Mouse (Mus musculus) liver, adult (tissue): ENCODE results near the gene Gm4756.

Source experiments
- GATA4 ChIP-seq: IDR thresholded peaks from 2 replicates; pipeline ENCODE4 v1.6.1; 2014; ENCODE audit warnings: mild to moderate bottlenecking, low read length; ENCODE audit not compliant: insufficient replicate concordance

The Gm4756 gene

DNA sequence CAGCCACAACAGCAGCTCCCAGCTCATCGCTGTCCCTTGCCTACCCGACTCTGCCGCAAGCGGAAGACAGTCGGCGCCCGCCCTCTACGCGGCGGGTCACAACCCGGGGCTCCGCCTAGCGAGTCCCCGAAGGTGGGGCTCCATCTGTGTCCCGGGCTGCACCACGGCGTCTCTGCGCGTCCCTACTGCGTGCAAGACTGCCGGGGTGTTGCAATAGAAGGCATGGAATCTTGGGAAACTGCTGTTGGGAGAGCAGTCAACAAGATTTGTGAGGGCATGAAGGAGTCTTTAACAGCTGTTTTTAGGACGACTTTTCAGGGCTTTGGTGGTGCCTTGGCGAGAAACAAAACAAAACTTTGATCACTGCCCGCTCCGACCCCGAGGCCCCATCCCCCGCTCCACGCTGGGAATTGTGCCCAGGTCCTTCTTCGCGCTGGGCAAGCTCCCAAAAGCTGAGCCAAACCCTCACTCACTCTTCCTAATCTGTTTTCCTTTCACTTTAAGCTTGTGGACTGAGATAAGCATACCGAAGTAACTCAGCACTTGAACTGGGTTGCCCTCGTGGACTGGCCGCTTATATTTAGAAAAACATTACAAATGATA is 15.4 kb upstream of the Gm4756 start, which contains the start of gene Dhrs7:
Gene Dhrs7 (minus strand): TSS at position 175 of the 603 bp plus-strand sequence.
- peak; percentile 88 for TF ChIP-seq GATA4

DNA sequence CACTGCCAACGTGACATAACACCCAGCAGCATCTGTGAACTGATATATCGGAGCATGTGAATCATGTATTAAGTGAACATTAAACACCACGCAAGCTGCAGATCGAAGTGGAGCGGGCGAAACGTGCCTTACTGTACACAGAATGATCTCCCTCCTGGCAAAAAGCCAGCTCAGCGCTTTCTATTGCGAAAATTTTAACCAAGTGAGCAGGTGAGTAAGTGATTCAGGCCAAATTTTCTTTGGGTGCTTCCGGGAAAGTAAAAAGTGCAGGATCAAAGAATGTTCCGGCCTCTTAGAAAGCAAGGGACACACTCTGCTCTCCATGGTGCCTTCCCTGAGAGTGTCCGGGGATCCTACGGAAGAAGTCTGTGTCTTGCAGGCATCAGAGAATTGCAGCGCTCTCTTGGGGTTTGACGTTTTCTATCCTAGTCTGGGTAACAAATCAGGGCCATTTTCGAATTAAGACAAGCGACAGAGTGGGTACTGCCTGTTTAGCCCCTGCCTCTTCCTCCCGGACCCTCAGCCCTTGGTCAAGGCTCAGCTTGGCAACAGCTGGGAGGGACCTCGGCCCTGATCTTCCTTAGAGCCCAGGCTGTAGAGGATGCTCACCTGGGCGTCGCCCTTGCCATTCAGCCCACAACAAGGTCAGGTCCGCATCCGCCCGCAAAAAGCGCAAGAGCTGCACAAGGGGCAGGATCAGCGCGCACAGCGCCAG is 14.7 kb upstream of the Gm4756 start:
- no peak for TF ChIP-seq GATA4

DNA sequence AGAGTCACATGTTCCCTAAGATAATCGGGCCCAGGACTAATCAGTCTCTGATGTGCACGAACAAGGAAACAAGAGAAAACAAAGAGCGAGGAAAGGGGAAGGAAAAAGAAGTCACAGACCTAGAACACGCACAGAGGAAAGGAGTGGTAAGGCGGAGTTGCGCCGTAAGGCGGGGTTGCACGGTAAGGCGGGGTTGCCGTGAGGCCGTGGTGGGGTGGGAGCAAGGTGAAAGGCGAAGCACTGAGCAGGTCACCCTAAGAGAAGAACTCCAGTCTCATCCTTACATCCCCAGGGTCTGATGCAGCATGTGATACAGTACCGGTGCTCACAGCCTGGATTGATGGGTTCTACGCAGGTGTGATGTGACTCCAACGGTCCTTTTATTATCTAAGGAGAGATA is 6.3 kb upstream of the Gm4756 start:
- TF ChIP-seq GATA4 = no peak

DNA sequence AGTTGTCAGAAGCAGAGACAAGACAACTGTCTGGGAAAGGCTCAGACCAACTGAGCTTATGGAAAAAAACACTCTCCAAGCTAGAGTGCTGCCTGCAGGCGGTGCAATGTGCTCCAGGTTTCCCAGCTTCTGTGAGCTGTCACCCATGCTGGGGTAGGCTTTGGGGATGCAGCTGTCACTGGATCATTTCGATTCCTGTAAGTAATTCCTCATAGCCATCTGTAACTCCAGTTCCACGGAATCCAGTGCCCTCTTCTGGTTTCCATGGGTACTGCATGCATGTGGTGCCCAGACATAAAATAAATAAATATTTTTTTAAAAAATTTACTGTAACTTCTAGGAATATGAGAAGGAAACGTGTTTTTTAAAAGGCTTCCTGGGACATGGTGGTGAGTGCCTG is 5.2 kb upstream of the Gm4756 start:
- TF ChIP-seq GATA4 = no peak

DNA sequence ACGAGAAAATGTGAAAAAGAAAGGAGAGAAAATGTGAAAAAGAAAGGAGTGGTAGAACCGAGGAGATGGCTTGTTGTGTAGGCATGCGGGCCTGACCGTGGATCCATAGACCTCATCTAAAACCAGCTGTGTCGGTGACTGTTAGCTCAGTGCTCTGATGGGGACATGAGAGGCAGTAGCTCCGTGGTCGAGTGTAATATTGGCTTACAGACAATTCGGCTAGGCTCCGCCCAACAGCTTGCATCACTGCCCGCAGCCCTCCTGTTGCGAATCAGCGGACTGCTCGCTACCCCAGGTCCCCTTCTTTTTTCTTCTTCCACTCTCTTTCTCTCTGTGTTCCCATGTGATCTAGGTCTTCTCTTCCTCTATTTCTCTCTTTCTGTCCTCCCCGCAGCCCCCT is 540 bp downstream of the Gm4756 start:
- no peak for TF ChIP-seq GATA4

DNA sequence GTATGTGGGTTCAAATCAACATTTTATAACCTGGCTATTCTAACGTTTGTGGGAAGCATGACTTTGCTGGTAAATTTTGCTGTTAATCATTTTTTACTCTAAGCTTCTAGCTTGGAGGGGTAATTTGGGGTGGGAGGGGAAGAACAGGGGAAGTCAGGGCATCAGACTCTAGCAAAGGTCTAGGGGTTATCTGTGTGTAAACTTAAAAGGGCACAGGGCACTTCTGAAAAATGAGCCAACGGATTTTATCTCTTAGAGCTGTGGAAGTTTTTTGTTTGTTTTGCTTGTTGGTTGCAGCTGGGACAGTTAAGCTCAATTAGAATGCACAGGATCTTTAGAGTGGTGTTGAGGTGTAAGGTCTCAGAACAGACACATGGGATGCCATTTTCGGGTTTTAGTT is 11.4 kb downstream of the Gm4756 start:
- peak; percentile 94 for TF ChIP-seq GATA4

DNA sequence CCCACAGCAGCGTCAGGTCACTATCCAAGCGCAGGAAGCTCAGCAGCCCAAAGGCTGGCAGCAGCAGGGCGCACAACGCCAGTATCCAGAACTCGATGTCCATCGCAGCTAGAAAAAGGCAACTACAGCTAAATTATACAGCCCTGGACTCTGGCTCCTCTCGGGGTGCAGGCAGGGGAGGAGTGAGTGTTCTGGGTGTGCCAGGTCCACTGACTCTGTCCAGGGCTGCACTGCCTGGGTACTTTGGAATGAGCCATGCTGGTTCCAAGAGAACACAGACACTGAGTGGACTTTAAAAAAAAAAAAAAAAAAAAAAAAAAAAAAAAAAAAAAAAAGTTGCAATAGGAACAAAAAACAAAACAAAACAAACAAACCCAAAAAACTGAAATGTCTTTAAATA is 20.7 kb downstream of the Gm4756 start:
- no peak for TF ChIP-seq GATA4

DNA sequence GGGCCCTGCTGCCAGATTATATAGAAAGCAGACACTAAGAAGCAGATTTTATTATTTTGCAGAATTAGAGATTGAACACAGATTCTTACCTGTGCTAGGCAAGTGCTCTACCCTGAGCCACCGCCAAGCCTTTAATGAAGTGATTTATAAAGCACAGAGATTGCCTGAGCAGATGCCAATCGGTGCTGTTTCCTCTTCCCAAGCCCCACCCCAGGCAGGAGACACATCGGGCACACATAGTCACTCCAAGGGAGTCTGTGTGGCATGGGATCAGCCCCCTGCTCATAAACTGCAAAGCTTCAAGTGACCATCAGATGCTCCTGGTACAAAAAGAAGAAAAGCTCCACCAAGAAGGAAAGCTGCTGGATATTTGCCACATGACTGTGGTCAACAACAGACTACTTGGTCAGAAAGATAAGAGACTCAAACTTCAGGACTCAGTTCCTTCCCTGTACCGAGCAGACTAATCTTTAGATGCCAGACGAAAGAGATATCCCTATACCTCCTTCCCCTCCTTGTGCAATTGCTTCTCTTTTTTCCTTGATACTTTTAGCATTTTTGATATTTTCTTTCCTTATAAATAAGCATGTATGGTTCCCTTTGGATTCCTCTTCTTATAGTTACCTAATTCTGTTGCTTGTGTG is 26.5 kb downstream of the Gm4756 start:
- TF ChIP-seq GATA4 = no peak

DNA sequence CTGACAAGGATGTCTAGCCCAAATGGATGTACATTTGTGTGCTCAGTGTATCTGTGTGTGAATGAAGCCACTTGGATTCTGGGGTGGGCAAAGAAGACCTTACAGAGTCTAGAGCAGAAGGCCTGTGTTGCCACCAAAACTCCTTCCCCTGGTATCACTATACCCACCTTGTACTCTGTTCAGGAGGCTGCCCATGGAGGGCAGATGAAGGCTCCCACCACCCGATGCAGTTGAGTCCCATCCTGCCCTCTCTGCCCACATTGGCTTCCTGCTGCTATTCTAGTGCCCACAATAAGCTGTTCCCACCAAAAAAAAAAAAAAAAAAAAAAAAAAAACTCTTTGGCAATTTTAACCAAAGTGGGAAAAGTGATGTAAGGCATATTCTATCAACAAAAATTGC is 28.0 kb downstream of the Gm4756 start:
- no peak for TF ChIP-seq GATA4

DNA sequence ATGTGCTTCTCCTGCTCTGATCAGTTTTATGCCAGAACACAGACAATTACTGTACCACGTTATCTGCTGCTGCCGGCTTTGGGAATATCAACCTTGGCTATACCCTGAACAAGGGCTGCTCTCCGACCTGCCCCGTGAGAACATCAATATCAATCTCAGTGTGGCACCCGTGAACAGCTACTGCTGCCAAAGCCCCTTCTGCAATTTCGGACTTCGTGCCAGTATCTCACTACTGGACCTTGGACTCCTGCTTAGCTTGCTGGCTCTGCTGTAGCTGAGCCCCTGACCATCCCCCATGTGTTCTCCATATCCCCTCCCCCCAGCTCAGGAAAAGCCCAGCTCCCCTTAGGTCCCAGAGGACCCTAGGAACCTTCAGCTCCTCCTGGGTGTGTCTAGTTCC is 28.6 kb downstream of the Gm4756 start:
- no peak for TF ChIP-seq GATA4

DNA sequence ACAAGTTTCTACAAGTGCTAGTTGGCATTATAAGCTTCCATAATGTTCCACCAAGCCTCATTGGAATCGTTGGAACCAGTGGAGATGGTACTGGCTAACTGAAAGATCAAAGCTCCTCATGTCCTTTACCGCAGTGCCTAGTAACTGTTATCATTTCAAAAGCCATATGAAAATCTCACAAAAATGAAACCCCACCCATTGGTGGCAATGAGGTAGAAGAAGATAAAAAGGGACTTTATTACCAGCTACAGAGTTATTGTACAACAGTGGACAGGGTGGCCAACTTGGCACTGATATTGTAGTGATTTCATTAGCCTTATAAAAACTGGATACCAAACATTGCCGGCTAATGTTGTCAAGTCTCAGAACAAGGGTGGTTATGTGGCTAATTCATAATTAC is 37.4 kb downstream of the Gm4756 start:
- no peak for TF ChIP-seq GATA4

DNA sequence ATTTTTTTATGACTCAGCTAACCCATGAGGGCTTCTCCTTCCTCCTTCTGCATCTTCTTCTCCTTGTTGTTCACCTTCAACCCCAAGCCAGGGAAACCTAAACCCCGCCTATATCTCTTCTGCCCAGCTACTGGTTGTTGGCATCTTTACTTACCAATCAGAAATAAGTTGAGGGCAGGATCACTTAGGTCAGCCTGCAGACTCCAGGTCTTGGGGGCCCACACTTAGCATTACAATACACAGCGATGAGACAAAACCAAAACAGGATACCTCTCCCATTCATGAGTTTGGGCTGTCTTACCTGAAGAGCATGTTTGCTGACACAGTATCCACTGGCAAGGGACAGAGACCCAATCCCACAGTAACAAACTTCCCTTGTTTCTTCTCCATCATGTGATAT is 55.5 kb downstream of the Gm4756 start:
- no peak for TF ChIP-seq GATA4

DNA sequence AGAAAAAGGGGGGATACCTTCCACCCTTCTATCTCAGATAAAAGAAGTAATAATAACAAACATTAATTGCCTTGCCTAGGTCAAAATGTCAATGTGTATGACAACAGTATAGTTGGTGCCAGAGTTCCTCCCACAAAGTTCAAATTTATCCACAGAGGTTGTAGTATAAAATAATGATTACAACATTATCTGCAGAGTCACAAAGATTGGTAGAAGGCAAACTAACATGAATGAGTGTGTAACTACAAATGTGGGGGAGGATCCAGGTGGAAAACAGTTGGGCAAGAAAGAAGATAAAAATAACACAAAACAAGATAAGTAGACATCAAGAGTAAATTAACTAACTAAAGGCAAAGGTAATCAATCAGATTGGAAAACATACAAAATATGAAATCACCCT is 56.5 kb downstream of the Gm4756 start:
- TF ChIP-seq GATA4 = 0 out of 2 replicates have a peak, but pooled peaks have one; percentile 23

DNA sequence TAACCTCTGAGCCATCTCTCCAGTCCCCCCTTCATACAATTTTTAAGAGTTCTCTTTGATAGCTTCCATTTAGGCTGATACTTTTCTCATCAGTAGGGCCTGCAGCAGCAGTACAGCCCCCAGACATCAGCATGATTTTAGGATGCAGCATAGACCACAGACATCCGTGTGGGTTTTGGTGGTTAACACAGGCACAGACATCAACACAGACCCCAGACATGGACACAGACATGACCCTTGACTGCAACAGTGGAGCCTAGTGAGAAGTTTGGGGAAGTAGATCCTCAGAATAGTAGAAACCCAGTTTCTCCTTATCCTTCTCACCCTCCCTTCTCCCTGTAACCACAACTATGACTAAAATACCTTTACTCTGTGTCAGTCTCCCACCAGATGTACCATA is 64.1 kb downstream of the Gm4756 start:
- TF ChIP-seq GATA4 = no peak

DNA sequence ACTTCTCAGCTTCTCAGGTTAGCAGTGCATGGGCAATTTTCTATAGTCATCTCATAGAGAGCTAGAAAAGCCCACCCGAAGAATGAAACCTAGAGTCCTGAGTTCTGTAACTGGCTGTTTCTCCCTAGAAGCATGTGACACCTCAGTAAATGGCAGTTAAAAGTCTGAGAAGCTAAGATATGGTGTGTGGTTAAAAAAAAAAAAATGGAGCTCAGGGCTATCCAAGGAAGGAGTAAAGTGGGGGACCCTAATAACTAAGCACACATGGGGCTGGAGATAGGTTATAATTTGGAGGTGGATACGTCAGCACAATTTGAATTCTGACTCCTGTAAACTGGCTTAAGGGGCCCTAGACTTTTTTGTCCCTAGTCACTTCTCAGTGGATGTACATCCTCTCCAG is 66.4 kb downstream of the Gm4756 start:
- no peak for TF ChIP-seq GATA4

DNA sequence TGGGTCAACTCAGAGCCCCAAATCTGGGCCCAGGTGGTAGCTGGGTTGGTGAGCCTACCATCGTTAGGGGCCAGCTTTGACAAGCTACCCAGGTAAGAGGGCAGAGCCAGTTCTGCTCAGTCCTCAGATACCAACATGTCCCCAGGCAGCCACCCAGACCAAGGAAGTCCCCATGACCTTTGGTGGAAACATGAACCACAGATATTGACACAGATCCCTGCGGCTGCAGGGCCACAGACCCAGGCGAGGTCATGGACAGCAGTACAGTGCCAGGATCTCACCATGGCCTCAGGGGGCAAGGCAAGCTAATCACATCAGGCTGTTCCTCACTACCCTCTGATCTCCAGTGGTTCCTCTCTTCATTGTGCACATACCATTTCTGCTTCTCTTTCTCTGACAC is 67.4 kb downstream of the Gm4756 start:
- TF ChIP-seq GATA4 = peak; percentile 29; the same call in 1 of the 2 replicates
